Mouse (Mus musculus): Measurements from ENCODE around the gene Tpcn1.
A peak's percentile ranks its signal among the peaks of the same experiment; 100 is the strongest.

The Tpcn1 gene

GRCm38 (mm10) chr5:120609246-120609775 lies 20.8 kb upstream of the Tpcn1 start:
- no peak for DNase-seq (ENCODE audit: low read depth, low spot score)

GRCm38 (mm10) chr5:120607335-120607734 lies 18.9 kb upstream of the Tpcn1 start:
- DNase-seq (ENCODE audit: low read depth, low spot score), result no peak

GRCm38 (mm10) chr5:120606590-120607200 lies 18.2 kb upstream of the Tpcn1 start:
- no peak for DNase-seq (ENCODE audit: low read depth, low spot score)

- DNase-seq (ENCODE audit: low read depth, low spot score), result peak; percentile 95
Measured at GRCm38 (mm10) chr5:120605688-120606087, 17.2 kb upstream of the Tpcn1 start.

- no peak for DNase-seq (ENCODE audit: low read depth, low spot score)
Measured at GRCm38 (mm10) chr5:120605241-120605661, 16.8 kb upstream of the Tpcn1 start.

DNA sequence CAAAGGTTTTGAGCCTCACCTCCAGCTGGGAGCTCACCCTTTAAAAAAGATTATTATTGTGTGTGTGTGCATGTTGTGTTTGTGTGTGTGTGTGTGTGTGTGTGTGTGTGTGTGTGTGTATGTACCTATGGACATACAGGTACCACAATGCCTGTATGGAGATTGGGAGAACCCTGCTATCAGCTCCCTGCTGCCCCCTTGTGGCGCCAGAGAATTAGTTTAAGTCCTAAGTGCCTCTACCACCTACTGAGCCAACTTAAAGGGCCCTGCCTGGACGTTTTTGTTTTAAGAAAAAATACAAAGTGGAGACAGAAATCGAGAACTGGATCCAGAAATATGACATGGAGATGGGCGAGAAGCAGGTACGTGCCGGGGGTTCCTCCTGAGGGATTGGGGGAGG lies 16.4 kb upstream of the Tpcn1 start:
- DNase-seq (ENCODE audit: low read depth, low spot score), result peak; percentile 85

DNA sequence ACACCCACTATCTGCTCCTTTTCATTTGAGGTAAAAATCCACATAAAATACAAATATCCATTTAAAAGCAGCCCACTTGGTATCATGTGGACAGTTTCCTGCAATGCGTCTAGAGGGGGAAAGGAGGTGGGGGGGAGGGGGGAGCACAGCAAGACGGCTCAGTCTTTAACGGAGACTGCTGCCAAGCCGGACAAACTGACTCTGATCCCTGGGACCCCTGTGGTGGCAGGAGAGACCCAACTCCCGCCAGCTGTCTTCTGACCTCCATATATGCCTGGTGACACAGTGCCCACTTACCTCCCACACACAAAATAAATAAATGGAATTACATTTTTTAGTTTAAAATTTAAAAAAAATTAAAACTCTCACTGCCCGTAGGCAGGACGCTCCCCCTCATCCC lies 15.0 kb upstream of the Tpcn1 start:
- DNase-seq (ENCODE audit: low read depth, low spot score), result no peak

GRCm38 (mm10) chr5:120602210-120602609 lies 13.7 kb upstream of the Tpcn1 start:
- no peak for DNase-seq (ENCODE audit: low read depth, low spot score)

DNA sequence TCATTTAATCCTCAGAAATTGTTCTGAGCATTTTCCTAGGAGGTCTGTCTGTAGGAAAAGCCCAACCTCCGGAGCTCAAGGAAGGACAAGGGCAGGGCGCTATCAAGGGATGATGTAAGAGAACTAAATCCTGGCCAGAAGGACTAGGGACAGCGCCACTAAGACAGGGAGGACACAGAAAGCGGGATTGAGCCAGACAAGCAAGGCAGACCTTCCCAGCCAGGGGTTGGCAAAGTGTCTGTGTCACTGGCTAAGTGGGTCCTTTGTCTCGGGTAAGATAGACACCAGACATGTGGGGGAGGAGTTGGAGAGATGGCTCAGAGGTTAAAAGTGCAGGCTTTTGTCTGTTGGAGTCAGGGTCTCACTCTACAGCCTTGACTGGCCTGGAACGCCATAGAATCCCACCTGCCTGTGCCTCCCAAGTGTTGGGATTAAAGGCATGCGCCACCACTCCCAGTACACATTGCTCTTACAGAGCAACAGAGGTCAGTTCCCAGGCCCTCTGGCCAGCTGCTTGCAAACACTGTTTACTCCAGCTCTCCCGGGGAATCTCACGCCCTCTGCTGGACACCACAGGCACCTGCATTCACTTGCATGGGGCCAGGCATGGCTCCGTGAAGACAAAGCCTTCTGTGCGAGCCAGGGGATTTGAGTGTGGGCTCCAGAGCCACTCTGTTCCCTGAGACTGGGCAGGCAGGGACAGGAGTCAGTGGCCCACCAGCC lies 12.6 kb upstream of the Tpcn1 start:
- no peak for DNase-seq (ENCODE audit: low read depth, low spot score)

- DNase-seq (ENCODE audit: low read depth, low spot score), result no peak
Measured at GRCm38 (mm10) chr5:120599625-120600024, 11.2 kb upstream of the Tpcn1 start.

GRCm38 (mm10) chr5:120594485-120594884 lies 6.0 kb upstream of the Tpcn1 start:
- DNase-seq (ENCODE audit: low read depth, low spot score), result no peak

- DNase-seq (ENCODE audit: low read depth, low spot score), result no peak
Measured at GRCm38 (mm10) chr5:120592141-120592540, 3.7 kb upstream of the Tpcn1 start.

GRCm38 (mm10) chr5:120590356-120591010 lies 2.0 kb upstream of the Tpcn1 start:
- peak; percentile 41 for DNase-seq (ENCODE audit: low read depth, low spot score)

GRCm38 (mm10) chr5:120587940-120588568 lies 419 bp downstream of the Tpcn1 start:
- no peak for DNase-seq (ENCODE audit: low read depth, low spot score)

DNA sequence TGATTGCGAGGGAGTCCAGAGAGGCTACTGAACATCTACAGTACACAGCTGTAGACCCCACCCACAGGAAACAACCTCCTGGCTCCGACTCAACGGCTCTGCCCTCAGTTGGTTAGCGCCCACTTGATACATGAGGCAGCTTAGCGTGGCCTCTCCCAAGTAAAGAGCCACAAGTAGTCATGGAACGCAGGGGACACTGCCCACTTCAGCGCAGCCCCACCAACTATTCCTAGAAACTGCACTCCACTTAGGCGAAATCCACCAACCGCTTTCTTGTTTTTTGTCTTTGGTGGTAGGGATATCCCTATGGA lies 902 bp downstream of the Tpcn1 start:
- no peak for DNase-seq (ENCODE audit: low read depth, low spot score)

- no peak for DNase-seq (ENCODE audit: low read depth, low spot score)
Measured at GRCm38 (mm10) chr5:120586741-120587615, 1.5 kb downstream of the Tpcn1 start.

- no peak for DNase-seq (ENCODE audit: low read depth, low spot score)
Measured at GRCm38 (mm10) chr5:120584968-120585367, 3.5 kb downstream of the Tpcn1 start.

- DNase-seq (ENCODE audit: low read depth, low spot score), result no peak
Measured at GRCm38 (mm10) chr5:120583511-120583910, 5.0 kb downstream of the Tpcn1 start.

DNA sequence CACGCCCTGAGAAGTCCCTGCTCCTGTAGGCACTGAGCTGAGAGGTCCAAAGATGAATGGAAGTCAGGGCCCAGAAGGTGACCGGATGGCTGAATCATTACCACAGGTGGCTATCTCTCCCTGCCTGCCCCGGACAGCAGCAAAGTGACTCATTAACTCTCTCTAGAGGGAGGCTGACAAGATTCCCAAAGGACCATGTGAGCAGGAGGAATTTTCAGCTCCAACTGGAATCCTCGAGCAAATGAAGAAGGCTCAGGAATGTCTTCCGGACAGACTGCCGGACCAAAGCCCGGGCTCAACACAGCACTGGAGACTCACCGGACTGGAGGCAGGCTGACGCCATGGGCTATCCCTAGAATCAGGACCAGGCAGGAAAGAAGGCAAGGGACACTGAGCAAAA lies 6.5 kb downstream of the Tpcn1 start:
- no peak for DNase-seq (ENCODE audit: low read depth, low spot score)

DNA sequence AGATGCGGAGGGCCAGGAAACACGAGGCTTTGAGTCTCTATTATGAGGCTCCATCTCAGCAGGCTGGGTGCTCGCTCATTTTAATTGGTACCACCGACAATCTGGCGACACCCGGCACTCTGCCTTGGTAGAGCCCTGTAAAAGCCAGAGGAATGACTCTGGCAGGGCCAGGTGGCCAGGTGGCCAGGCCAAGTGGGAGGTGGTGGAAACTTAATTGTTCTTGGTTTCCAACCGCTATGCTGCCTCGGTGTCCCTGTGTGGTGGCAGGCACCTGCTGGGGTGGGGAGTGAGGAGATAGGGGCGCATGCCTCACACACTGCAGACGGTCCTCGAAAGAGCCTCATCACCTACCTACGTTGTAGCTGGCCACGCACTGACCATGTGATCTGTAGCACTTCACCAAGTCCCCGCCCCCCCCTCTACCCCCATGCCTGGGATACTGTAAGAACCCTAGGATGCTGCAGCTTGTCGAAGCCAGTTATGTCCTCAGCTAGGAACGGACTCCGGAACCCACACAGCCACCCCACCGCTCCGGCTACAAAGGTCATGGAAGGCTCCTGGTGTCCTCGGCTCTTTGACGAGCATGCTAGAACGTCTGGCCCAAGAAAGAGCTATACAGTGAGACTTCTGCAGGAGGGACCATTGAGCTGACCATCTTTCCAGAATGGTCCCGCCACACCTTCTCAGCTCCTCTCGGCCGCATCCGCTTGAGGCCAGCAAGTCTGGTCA lies 8.4 kb downstream of the Tpcn1 start:
- no peak for DNase-seq (ENCODE audit: low read depth, low spot score)
